ENCODE assay signal across 8 mouse cellular contexts in genomic region chr1:143730899-143731298, GRCm38 (mm10). TPM values are rescaled to one million over a fixed set of nuclear protein-coding genes. Genes with fewer than 3 reads are reported as not detected.
DNase-seq lines count a peak whose midpoint lies in the region; ATAC-seq and TF ChIP-seq lines count a peak whose summit lies in the region.

No protein-coding gene starts in this region.

- no peak overlapping the region for H3K9ac ChIP-seq in liver, adult 2 months (ENCODE audit: low read depth, low read length)
- no peak overlapping the region for H3K9ac ChIP-seq in hindbrain, embryonic 13.5 days

- no peaks in the 10 kb centered on the region for H3K4me1 ChIP-seq in spleen, adult 2 months (ENCODE audit: control insufficient read depth, insufficient read depth, insufficient read length)
- H3K4me1 ChIP-seq in liver, adult 2 months (ENCODE audit: control insufficient read depth, insufficient read depth, low read length) = no peaks in the 10 kb centered on the region
- H3K4me1 ChIP-seq in hindbrain, embryonic 13.5 days (replicated peaks) = no peaks in the 10 kb centered on the region

- no peaks in the 10 kb centered on the region for H3K27me3 ChIP-seq in spleen, adult 2 months (ENCODE audit: control insufficient read depth, insufficient read depth, low read length)
- no peaks in the 10 kb centered on the region for H3K27me3 ChIP-seq in liver, adult 2 months (ENCODE audit: control insufficient read depth, insufficient read depth, low read length)
- no peaks in the 10 kb centered on the region for H3K27me3 ChIP-seq in hindbrain, embryonic 13.5 days

- peak; percentile 4; the same call in 1 of the 2 replicates for TF ChIP-seq CTCF in spleen, adult 2 months (IDR thresholded peaks at IDR 0.05; ENCODE audit: extremely low read depth, insufficient read depth, insufficient read length, insufficient replicate concordance)
- TF ChIP-seq CTCF in liver, adult 2 months (IDR thresholded peaks at IDR 0.05; ENCODE audit: low read depth, low read length) = peak; percentile 45; the same call in 1 of the 2 replicates

- no peaks in the 10 kb centered on the region for H3K9me3 ChIP-seq in hindbrain, embryonic 13.5 days

- no peaks in the 10 kb centered on the region for H3K36me3 ChIP-seq in spleen, adult 2 months (ENCODE audit: control insufficient read depth, insufficient read depth, low read length)
- no peaks in the 10 kb centered on the region for H3K36me3 ChIP-seq in liver, adult 2 months (ENCODE audit: control insufficient read depth, insufficient read depth, low read length)
- H3K36me3 ChIP-seq in hindbrain, embryonic 13.5 days = no peaks in the 10 kb centered on the region

- no peak for TF ChIP-seq POLR2A in spleen, adult 2 months (IDR thresholded peaks at IDR 0.05; ENCODE audit: low read depth, low read length)
- no peak for TF ChIP-seq POLR2A in liver, adult 2 months (IDR thresholded peaks at IDR 0.05; ENCODE audit: extremely low read depth, insufficient read depth, low read length)

- H3K27ac ChIP-seq in spleen, adult 2 months (ENCODE audit: insufficient read depth, low read length) = no peak overlapping the region
- no peak overlapping the region for H3K27ac ChIP-seq in liver, adult 2 months (replicated peaks; ENCODE audit: insufficient read depth, low read depth, low read length)
- no peak overlapping the region for H3K27ac ChIP-seq in hindbrain, embryonic 13.5 days

- peak; percentile 68 for DNase-seq in adrenal gland, postnatal 14 days
- DNase-seq in adrenal gland, postnatal 4 days (ENCODE audit: low spot score in 2 of 2) = no peak
- DNase-seq in spleen, adult 2 months (ENCODE audit: low read depth in 1 of 2, low spot score in 2 of 2) = peak in 1 of 2 experiments; percentile 30
- no peak for DNase-seq in spleen, adult 12 weeks (ENCODE audit: low spot score)
- DNase-seq in liver, adult 2 months (ENCODE audit: extremely low read depth, low read depth, low spot score) = peak; percentile 20
- DNase-seq in thymus, postnatal 25 days = peak; percentile 47
- no peak for DNase-seq in right cerebral cortex, postnatal 25 days

- no peak overlapping the region for H3K4me3 ChIP-seq in spleen, adult 2 months (ENCODE audit: extremely low read depth, insufficient read depth, insufficient read length)
- no peak overlapping the region for H3K4me3 ChIP-seq in liver, adult 2 months (ENCODE audit: insufficient read depth, low read depth, low read length)
- no peak overlapping the region for H3K4me3 ChIP-seq in hindbrain, embryonic 13.5 days

- H3K4me2 ChIP-seq in hindbrain, embryonic 13.5 days = no peak overlapping the region

- no peaks in the 10 kb centered on the region for H3K79me2 ChIP-seq in liver, adult 2 months (ENCODE audit: control insufficient read depth, insufficient read depth, low read length)

- 67% methylated on average over 2 of the region's 2 CpGs for WGBS in spleen, adult 2 months
- 76% methylated on average over 2 of the region's 2 CpGs for WGBS in liver, adult 2 months
- 79% methylated on average over 2 of the region's 2 CpGs for WGBS in hindbrain, embryonic 13.5 days

- no peak for ATAC-seq in hindbrain, embryonic 13.5 days (ENCODE audit: low FRiP score)

RNA-seq across cellular contexts. Expression of gene Glrx2, which starts 14.8 kb away (rescaled TPM):
- total RNA-seq in adrenal gland, postnatal 14 days (2021) = 81.3 and 90.8 TPM in 2 replicates
- total RNA-seq in adrenal gland, postnatal 4 days (2021) = 10 to 100 TPM; 62.0 to 64.3 TPM
- 9.5 and 11.1 TPM in 2 replicates for polyA plus RNA-seq in spleen, adult 2 months (2012; rRNA removed)
- 11.8 and 12.6 TPM in 2 replicates for total RNA-seq in liver, adult 2 months (2014; rRNA removed)
- 18.9 and 21.7 TPM in 2 replicates for polyA plus RNA-seq in liver, adult 2 months (2012; rRNA removed)
- polyA plus RNA-seq in hindbrain, embryonic 13.5 days (2015; fragmentation: Nextera tagmentation; extraction: Ambion mirVana) = 139 and 157 TPM in 2 replicates

RNA-seq across cellular contexts. Expression of gene Cdc73, which starts 28.2 kb away (rescaled TPM):
- 85.7 and 90.8 TPM in 2 replicates for total RNA-seq in adrenal gland, postnatal 14 days (2021)
- total RNA-seq in adrenal gland, postnatal 4 days (2021) = 10 to 100 TPM; 85.2 to 91.6 TPM
- 0.65 and 0.95 TPM in 2 replicates for polyA plus RNA-seq in spleen, adult 2 months (2012; rRNA removed)
- 6.7 and 7.2 TPM in 2 replicates for total RNA-seq in liver, adult 2 months (2014; rRNA removed)
- 0.63 and 1.1 TPM in 2 replicates for polyA plus RNA-seq in liver, adult 2 months (2012; rRNA removed)
- 20.4 and 25.6 TPM in 2 replicates for polyA plus RNA-seq in hindbrain, embryonic 13.5 days (2015; fragmentation: Nextera tagmentation; extraction: Ambion mirVana)

RNA-seq across cellular contexts. Expression of gene Trove2, which starts 46.0 kb away (rescaled TPM):
- total RNA-seq in adrenal gland, postnatal 14 days (2021) = 11.0 and 12.6 TPM in 2 replicates
- 10 to 100 TPM; 12.6 to 14.3 TPM for total RNA-seq in adrenal gland, postnatal 4 days (2021)
- 0.46 and 0.49 TPM in 2 replicates for polyA plus RNA-seq in spleen, adult 2 months (2012; rRNA removed)
- total RNA-seq in liver, adult 2 months (2014; rRNA removed) = 3.3 and 3.5 TPM in 2 replicates
- polyA plus RNA-seq in liver, adult 2 months (2012; rRNA removed) = 0.24 and 0.29 TPM in 2 replicates
- 39.9 and 40.6 TPM in 2 replicates for polyA plus RNA-seq in hindbrain, embryonic 13.5 days (2015; fragmentation: Nextera tagmentation; extraction: Ambion mirVana)

RNA-seq across cellular contexts. Expression of gene Uchl5, which starts 46.2 kb away (rescaled TPM):
- total RNA-seq in adrenal gland, postnatal 14 days (2021) = 27.7 and 27.8 TPM in 2 replicates
- total RNA-seq in adrenal gland, postnatal 4 days (2021) = 10 to 100 TPM; 25.6 to 27.9 TPM
- 2.7 and 4.9 TPM in 2 replicates for polyA plus RNA-seq in spleen, adult 2 months (2012; rRNA removed)
- total RNA-seq in liver, adult 2 months (2014; rRNA removed) = 9.9 and 13.0 TPM in 2 replicates
- 3.6 and 3.8 TPM in 2 replicates for polyA plus RNA-seq in liver, adult 2 months (2012; rRNA removed)
- polyA plus RNA-seq in hindbrain, embryonic 13.5 days (2015; fragmentation: Nextera tagmentation; extraction: Ambion mirVana) = 65.9 and 76.9 TPM in 2 replicates

Comparison
In these comparisons a context has a peak if more than half of its experiments do, and no peak if none do; other contexts are left out.
1. DNase-seq: peak in adrenal gland, postnatal 14 days (single experiment), liver, adult 2 months (single experiment) and thymus, postnatal 25 days (single experiment); none in adrenal gland, postnatal 4 days (0 of 2), spleen, adult 12 weeks (single experiment) and right cerebral cortex, postnatal 25 days (single experiment).
2. RNA of gene Cdc73, which starts 28.2 kb away (total RNA-seq): 85.2 to 91.6 TPM in adrenal gland, postnatal 4 days and 85.7 to 90.8 TPM in adrenal gland, postnatal 14 days; 6.7 to 7.2 TPM in liver, adult 2 months; every median in the first group is over 10 times any median in the second.